Mouse (Mus musculus) kidney, adult 2 months (tissue): ENCODE data around the gene Ddx20.

Source experiments
- CTCF ChIP-seq: fragments of 200-500 bp; conservative IDR thresholded peaks from 2 replicates; pipeline ENCODE4 v1.5.1; 2011; ENCODE audit warnings: low read depth, mild to moderate bottlenecking, control low read depth, low read length, moderate library complexity, mixed read lengths; ENCODE audit not compliant: insufficient read depth, insufficient read length
- POLR2A ChIP-seq: fragments of 200-500 bp; IDR thresholded peaks from one replicate; pipeline ENCODE4 v1.6.1; 2011; ENCODE audit warnings: low read depth, low read length, control low read depth

- TF ChIP-seq CTCF (no peak), POLR2A (no peak)
Observed at GRCm38 (mm10) chr3:105632296-105632695, 55.1 kb downstream of the Ddx20 start.
